Mouse (Mus musculus) adrenal gland, postnatal 25 days (tissue): ENCODE measurements around the gene ccdc198. TPM values are rescaled to one million over a fixed set of nuclear protein-coding genes. Genes with fewer than 3 reads are reported as not detected.
"Not testable (repeated sequence)": the region's sequence is repeated elsewhere in the genome, so short reads cannot be mapped to it uniquely, and the experiment has no call there.

Source experiments
- DNase-seq: peaks from one replicate; pipeline ENCODE4 v3.0.0; 2021; ENCODE audit warnings: mixed read lengths
- long read RNA-seq: library from polyadenylated mRNA; stranded (forward); transcript quantifications from one replicate; pipeline ENCODE4 v2.0.0, GENCODE M21; 2021
- total RNA-seq: library from RNA; stranded (reverse); gene quantifications from 2 replicates; pipeline ENCODE4 v1.2.3, GENCODE M21; 2021

The ccdc198 gene
- not detected in 2 replicates for total RNA-seq
- long read RNA-seq: 0 reads

GRCm38 (mm10) chr14:49245126-49245714 is at the start of gene ccdc198:
TSS of gene ccdc198 (minus strand) at chr14:49245474.
- no peak for DNase-seq

- DNase-seq: no peak
These were observed 48.7 kb upstream of the ccdc198 start for GRCm38 (mm10) chr14:49293802-49294449.

GRCm38 (mm10) chr14:49290029-49290745 is 44.9 kb upstream of the ccdc198 start:
- DNase-seq: no peak

GRCm38 (mm10) chr14:49283784-49284655 is 38.7 kb upstream of the ccdc198 start:
- DNase-seq: no peak

- no peak for DNase-seq
These were observed 33.6 kb upstream of the ccdc198 start for GRCm38 (mm10) chr14:49278880-49279279.

GRCm38 (mm10) chr14:49278479-49278878 is 33.2 kb upstream of the ccdc198 start:
- not testable (repeated sequence) for DNase-seq

GRCm38 (mm10) chr14:49277642-49278041 is 32.4 kb upstream of the ccdc198 start:
- DNase-seq: no peak

GRCm38 (mm10) chr14:49275376-49275775 is 30.1 kb upstream of the ccdc198 start:
- no peak for DNase-seq

- DNase-seq: no peak
These were observed 20.2 kb upstream of the ccdc198 start for GRCm38 (mm10) chr14:49265286-49266002.

- no peak for DNase-seq
These were observed 3.8 kb downstream of the ccdc198 start for GRCm38 (mm10) chr14:49241522-49241921.

- peak; percentile 70 for DNase-seq
These were observed 7.1 kb downstream of the ccdc198 start for GRCm38 (mm10) chr14:49238206-49238605.

- DNase-seq: peak; percentile 28
These were observed 10.3 kb downstream of the ccdc198 start for GRCm38 (mm10) chr14:49234788-49235515.

GRCm38 (mm10) chr14:49231845-49232244 is 13.4 kb downstream of the ccdc198 start:
- DNase-seq: no peak

GRCm38 (mm10) chr14:49226986-49227385 is 18.3 kb downstream of the ccdc198 start:
- no peak for DNase-seq

GRCm38 (mm10) chr14:49226471-49226870 is 18.8 kb downstream of the ccdc198 start:
- no peak for DNase-seq

GRCm38 (mm10) chr14:49221771-49222170 is 23.5 kb downstream of the ccdc198 start:
- DNase-seq: no peak

- DNase-seq: not testable (repeated sequence)
These were observed 25.7 kb downstream of the ccdc198 start for GRCm38 (mm10) chr14:49219466-49220022.

GRCm38 (mm10) chr14:49218677-49219076 is 26.6 kb downstream of the ccdc198 start:
- no peak for DNase-seq

- DNase-seq: not testable (repeated sequence)
These were observed 35.1 kb downstream of the ccdc198 start for GRCm38 (mm10) chr14:49210215-49210614.

GRCm38 (mm10) chr14:49201073-49201778 is 44.0 kb downstream of the ccdc198 start:
- DNase-seq: no peak
